Mouse (Mus musculus) heart, adult 9 months (tissue): ENCODE results near the gene Srbd1.

Experiments used
- DNase-seq, 2 experiments: peaks; one replicate each; pipeline ENCODE4 v3.0.0; 2022; ENCODE audit warnings: low spot score in 2 of 2

The Srbd1 gene

DNA sequence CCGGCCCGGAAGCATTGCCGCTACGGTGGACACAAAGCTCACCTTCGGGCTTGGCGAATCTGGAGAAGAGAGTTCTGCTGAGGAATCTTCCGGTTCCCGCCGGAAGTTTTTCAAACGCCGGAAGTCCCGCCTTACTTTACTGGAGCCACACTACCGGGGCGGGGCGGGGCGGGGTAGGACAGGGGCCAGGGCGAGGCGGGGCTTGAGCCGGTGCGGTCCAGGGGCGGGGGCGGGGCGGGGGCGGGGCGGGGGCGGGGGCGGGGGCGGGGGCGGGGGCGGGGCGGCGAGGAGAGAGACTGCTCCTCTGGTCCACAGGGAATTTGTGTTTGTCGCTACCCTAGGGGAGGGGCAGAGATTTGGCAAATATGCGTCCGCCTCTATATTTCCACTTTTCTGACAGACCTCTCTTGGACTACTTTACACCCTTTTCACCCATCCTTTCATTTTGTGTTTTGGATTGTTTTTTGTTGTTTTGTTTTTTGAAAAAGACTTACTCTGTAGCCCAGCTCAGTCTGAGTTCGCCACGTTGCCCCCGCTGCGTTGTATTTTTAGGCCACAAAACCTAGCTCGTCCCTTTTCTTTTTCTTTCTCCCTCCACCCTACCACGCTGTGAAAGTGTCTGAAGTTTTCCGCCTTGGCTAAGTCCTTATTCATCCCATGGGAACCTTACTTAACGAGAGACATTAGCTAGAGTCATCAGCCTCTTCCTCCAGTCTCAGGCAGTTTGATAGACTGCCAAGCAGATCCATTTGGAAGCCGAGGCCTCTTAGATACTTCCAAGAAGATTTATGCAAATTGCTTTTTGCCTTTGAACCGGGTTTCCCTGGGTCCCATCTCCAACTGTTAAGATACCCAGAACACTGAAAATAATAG lies at the start of gene Srbd1:
Gene Srbd1 (minus strand): TSS at position 97 of the 873 bp plus-strand sequence.
- DNase-seq = peak; percentile 77 to 91

DNA sequence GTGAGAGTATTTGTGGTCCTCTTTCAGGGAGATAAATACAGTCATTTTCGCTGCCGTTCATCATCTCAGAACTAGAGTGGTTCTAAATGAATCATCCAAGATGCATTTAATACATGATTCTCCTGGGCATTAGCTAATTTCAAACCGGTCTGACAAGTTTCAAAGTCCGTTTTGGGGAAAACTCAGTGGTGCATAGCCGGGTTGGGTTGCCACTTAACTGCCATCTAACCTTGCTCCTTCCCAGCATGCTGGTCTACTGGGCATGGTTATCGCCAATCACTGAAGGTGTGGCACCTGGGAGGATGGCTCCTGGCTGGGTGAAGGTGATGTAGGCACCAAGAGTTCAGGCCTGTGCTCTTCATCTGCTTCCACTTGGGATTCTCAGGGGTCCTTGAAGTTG lies 49.0 kb upstream of the Srbd1 start:
- DNase-seq = no peak

- no peak for DNase-seq
Measured at GRCm38 (mm10) chr17:86187777-86188176, 42.8 kb upstream of the Srbd1 start.

DNA sequence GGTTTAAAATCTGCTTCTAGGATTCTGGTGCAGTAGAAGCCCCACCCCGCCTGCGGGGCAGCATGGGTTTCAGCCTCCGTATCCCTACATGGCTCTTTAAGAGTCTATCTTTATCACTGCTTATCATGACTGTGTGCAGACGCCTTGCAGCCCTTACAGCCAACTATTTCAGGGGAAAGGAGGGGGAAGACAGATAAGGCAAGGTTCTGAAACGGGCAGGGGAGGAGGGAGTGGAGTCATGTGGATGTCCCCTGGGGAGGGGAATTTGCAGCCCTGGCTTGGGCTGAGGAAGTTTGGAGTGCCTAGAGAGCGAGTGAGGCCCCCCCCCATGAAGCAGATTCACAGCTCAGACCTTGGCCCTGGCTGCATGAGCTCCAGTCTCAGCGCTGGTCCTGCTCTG lies 40.6 kb upstream of the Srbd1 start:
- DNase-seq = peak; percentile 79

DNA sequence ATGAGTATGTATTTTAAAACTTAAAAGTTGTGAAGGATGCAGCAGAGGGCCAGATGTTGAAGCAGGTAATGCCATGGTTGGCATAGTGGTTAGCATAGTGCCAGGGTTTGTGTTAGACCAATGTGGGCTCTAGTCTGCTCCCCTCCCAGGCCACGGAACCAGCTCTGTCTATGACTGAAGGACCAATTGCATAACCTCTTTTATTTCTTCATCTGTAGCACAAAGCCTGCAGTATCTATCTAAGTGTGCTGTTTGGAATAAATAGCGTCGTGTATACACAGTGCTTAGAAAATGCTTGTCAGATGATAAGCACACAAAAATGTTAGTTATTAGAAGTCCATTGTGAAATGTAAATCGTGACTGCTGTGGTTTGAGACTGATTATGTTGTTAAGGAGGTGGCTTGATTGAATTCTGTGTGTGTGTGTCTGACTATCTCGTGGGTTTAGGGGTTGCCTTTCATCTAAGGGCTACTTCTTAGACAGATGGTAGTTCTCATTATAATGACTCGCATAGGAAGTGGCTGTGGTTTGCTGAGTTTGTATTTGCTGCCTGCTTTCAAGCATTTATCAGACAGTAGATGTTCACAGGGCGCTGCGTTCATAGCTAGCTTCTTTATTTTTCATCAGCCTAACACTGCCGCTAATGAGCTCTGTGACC lies 39.7 kb upstream of the Srbd1 start:
- DNase-seq = no peak

DNA sequence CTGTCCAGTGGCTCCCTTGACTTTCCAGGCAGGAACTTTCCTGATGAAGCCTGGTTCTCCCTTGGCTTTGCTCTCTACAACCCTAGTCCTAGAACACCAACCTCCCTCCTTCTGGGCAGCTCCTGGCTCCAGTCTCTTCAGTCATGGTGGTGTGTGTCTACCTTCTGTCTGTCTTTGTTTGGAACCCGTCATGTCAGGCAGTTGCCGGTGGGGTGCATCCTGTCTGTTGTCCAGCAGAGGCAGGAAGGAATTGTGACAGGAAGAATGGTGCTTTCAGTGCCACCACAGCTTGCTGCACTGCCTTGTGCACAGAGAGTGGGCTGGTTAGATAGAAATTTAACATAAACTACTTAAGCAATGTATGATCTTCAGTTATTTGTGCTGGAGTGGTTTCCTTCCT lies 38.8 kb upstream of the Srbd1 start:
- DNase-seq = no peak

DNA sequence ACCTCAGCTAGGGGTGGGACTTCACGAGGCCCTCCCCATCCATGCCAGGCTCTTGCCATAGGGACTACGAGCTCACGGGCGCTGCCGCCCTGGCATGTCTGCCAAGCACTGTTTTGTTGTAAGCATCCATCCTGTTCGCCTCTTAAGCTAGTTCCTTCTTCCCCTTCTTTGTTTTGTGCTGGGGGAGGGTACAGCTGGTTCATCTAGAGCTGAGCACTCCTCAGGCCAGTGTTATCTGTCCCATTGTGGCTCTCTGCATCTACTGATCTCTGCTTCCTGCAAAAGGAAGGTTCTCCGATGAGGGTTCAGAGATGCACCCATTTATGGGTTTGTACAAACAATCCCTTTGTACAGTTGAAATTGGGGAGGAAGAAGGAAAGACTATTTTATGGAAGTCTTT lies 31.7 kb upstream of the Srbd1 start:
- no peak for DNase-seq

DNA sequence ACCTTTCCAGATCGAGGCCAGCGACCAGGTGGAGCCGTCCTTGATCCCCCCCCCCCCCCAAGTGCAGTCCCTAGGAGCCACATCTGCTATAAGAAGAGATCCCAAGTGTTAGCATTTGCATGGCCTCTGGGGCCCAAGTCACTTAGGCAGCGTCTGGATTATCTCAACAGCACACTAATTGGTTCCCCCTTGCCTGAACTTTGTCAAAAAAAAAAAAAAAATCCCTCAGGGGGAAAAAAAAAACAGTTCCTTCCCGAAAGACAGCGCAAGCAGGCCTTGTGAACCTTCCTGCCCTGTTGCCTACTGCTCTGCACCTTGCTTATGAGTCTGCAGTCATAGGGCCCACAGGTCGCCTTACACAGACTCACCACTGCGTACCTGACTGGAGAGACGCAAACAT lies 30.5 kb upstream of the Srbd1 start:
- no peak for DNase-seq

- DNase-seq = no peak
Measured at GRCm38 (mm10) chr17:86170164-86170958, 25.4 kb upstream of the Srbd1 start.

DNA sequence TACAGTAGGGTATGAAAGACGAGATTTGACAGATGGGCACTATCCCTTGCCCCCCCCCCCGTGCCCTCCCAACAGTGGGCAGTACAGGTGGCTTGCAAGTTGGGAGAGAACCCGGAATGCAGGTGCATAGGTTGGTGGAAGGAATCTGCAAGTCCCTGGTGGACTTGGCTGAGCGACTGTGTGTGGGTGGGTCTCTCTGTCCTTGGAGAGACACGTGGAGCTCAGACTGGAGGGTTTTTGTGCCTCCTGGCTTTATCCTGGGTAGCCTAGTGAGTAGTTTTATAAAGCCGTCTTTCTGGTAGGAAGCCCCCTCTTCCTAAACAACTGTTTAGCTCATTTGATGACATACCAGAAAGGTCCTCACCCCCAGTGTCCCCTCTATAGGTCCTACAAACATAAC lies 24.1 kb upstream of the Srbd1 start:
- DNase-seq = no peak

GRCm38 (mm10) chr17:86168231-86168981 lies 23.4 kb upstream of the Srbd1 start:
- peak; percentile 39 to 52 for DNase-seq

DNA sequence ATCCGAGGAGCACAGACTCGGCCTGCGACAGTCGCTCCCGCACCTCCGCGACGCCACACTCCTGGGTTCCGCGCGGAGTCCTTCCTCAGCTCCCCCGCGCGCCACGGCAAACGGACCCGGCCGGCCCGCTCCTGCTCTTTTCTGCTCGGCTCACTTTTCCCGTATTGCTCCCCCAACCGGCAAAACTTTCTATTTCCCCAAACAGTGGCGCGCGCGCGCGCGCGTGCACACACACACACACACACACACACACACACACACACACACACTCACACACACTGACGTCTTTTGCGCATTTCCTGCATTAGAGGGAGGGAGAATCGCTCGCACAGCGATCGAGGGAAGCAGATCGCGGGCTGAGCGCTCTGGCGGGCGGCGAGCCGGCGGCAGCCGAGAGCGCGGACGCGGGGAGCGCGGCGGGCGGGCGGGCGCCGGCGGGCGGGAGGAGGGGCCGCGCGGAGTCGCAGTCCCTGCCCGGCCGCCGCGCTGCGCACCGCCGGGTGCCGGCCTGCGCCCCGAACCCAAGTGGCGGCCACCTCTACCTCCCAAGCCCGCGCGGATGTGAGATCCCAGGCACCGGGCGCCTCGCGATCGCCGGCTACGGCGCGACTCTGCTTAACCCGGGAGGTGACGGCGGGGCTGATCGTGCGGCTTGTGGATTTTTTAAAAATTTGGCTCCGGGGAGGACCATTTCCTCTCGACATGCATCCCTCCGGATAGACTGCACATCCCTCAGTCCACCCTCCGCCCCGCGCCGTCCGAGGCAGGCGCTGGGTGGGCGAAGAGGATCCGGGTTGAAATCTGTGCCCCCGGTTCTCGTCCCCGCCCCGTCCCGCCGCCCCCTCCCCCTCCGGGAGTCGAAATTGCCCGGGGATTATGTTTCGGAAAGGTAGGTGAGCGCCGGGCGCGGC lies 22.6 kb upstream of the Srbd1 start, which contains the start of gene Prkce:
Gene Prkce (plus strand): TSS at position 466 of the 911 bp plus-strand sequence.
- DNase-seq = peak; percentile 82 to 87

GRCm38 (mm10) chr17:86166567-86167319 lies 21.8 kb upstream of the Srbd1 start:
- DNase-seq = peak; percentile 90 to 92

DNA sequence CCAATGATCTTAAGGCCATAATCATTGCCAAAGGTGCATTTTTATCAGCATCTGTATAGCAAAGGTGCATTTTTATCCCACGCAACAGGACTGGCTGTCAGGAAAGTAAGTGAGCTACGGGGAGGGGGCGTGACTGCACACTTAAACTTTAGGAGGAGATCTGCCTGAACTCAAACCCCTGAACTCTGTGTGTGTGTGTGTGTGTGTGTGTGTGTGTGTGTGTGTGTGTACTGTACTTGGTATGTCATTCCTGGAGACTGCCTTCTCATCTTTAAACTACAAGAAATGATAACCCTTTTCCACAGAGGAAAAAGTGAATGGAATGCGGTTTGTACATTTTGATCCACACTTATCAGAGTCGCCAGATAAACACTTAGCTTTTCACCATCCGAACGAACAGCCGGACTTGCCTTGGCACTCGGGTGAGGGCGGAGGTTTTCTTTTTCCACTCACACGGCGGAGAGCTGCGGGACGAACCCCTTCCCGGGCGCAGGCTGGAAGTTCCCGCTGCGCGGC lies 21.1 kb upstream of the Srbd1 start:
- DNase-seq = no peak

GRCm38 (mm10) chr17:86164416-86164815 lies 19.4 kb upstream of the Srbd1 start:
- DNase-seq = no peak

GRCm38 (mm10) chr17:86162672-86163071 lies 17.7 kb upstream of the Srbd1 start:
- no peak for DNase-seq

DNA sequence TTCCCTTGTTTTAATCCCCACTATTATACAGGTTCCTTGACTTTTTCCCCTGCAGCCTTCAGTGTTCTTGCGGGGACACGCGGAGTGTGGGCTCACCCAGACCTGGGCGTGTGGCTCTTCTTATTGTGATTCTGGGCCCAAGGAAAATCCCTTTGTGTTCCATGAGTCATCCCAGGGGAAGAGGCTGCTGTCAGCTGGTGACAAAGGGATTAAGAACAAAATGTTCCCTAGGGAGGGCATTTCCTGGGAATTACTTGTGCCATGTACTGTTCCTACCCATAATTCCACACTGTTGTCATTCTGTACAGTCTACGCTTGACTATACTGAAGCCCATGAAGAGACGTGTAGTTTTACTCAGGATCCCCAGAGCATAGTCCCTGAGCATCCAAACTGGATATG lies 12.0 kb upstream of the Srbd1 start:
- no peak for DNase-seq

- peak; percentile 65 for DNase-seq
Measured at GRCm38 (mm10) chr17:86150867-86151348, 5.9 kb upstream of the Srbd1 start.

GRCm38 (mm10) chr17:86149726-86150125 lies 4.8 kb upstream of the Srbd1 start:
- DNase-seq = no peak
